8 mouse cellular contexts compared by ENCODE assay signal in the genomic region with DNA sequence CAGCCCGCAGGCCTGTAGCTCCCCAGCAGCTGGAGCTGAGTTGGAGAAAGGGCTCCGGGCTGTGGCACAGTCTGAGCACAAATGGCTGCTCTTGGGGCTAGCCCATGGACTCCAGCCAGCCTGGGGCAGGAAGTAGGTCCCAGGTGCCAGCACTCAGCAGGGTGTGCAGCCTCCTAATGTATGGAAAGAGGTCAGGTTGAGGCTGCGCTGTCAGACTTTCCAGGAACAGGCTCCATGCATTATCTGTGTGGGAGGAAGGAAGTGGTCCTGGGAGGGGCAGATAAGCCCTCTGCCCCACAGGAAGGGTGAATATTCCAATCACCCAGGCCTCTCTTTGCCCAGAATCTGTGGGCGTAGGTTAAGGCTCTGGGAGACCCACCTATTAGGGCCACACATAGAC. TPM values are rescaled to one million over a fixed set of nuclear protein-coding genes. Genes with fewer than 3 reads are reported as not detected.
DNase-seq lines count a peak whose midpoint lies in the region; ATAC-seq and TF ChIP-seq lines count a peak whose summit lies in the region.

No protein-coding gene starts in this region.

- 62% methylated on average over 4 of the region's 4 CpGs for WGBS in hindbrain, embryonic 16.5 days
- WGBS in hindbrain, embryonic 13.5 days, result 73% methylated on average over 4 of the region's 4 CpGs
- WGBS in embryonic facial prominence, embryonic 11.5 days, result 68% methylated on average over 4 of the region's 4 CpGs
- 27% methylated on average over 4 of the region's 4 CpGs for WGBS in liver, embryonic 14.5 days (ENCODE audit: insufficient replicate concordance)

- no peak overlapping the region for H3K4me3 ChIP-seq in hindbrain, embryonic 16.5 days (ENCODE audit: low read length)
- no peak overlapping the region for H3K4me3 ChIP-seq in hindbrain, embryonic 13.5 days
- H3K4me3 ChIP-seq in MEL (ENCODE audit: control insufficient read depth in 1 of 2, insufficient read depth in 1 of 2, low read depth in 2 of 2, low read length in 2 of 2), result no peak overlapping the region
- H3K4me3 ChIP-seq in embryonic facial prominence, embryonic 11.5 days (ENCODE audit: low read depth, low read length), result no peak overlapping the region
- no peak overlapping the region for H3K4me3 ChIP-seq in liver, embryonic 14.5 days (ENCODE audit: insufficient read depth in 1 of 2, low read depth in 2 of 2, low read length in 2 of 2)

- peak; percentile 92 to 96 for TF ChIP-seq EP300 in MEL (IDR thresholded peaks at IDR 0.05; ENCODE audit: low read depth in 1 of 2, low read length in 2 of 2)
- TF ChIP-seq EP300 in liver, embryonic 14.5 days (IDR thresholded peaks at IDR 0.05; ENCODE audit: low read depth), result no peak

- no peak for TF ChIP-seq RAD21 in MEL (IDR thresholded peaks at IDR 0.05; ENCODE audit: low read depth, low read length)

- peak; percentile 82 for DNase-seq in MEL (ENCODE audit: low read depth, low spot score)
- DNase-seq in embryonic facial prominence, embryonic 11.5 days (ENCODE audit: low spot score), result no peak
- peak in 1 of 3 experiments; percentile 55 for DNase-seq in liver, embryonic 14.5 days (ENCODE audit: low read depth in 3 of 3, low spot score in 3 of 3)
- no peak for DNase-seq in urinary bladder, adult 18-20 months (ENCODE audit: low spot score in 2 of 2)
- no peak for DNase-seq in urinary bladder, adult 2 months (ENCODE audit: low spot score)
- DNase-seq in layer of hippocampus, adult 11-12 months (ENCODE audit: low spot score), result no peak

- no peaks in the 10 kb centered on the region for H3K36me3 ChIP-seq in hindbrain, embryonic 16.5 days (ENCODE audit: control insufficient read depth, insufficient read depth, low read length)
- H3K36me3 ChIP-seq in hindbrain, embryonic 13.5 days, result no peaks in the 10 kb centered on the region
- peaks cover 0 to 35% of the 10 kb centered on the region in 2 experiments; a peak in 2 of 4 replicates for H3K36me3 ChIP-seq in MEL (ENCODE audit: control insufficient read depth in 1 of 2, insufficient read depth in 2 of 2, low read length in 2 of 2)
- H3K36me3 ChIP-seq in embryonic facial prominence, embryonic 11.5 days (replicated peaks; ENCODE audit: control insufficient read depth, insufficient read depth, low read depth, low read length), result no peaks in the 10 kb centered on the region
- H3K36me3 ChIP-seq in liver, embryonic 14.5 days (replicated peaks; ENCODE audit: control insufficient read depth, insufficient read depth, low read depth), result no peaks in the 10 kb centered on the region

- no peaks in the 10 kb centered on the region for H3K27me3 ChIP-seq in hindbrain, embryonic 16.5 days (replicated peaks; ENCODE audit: control insufficient read depth, insufficient read depth, low read length)
- no peaks in the 10 kb centered on the region for H3K27me3 ChIP-seq in hindbrain, embryonic 13.5 days
- H3K27me3 ChIP-seq in MEL (ENCODE audit: control insufficient read depth in 1 of 2, insufficient read depth in 2 of 2, low read length in 2 of 2), result no peaks in the 10 kb centered on the region
- H3K27me3 ChIP-seq in embryonic facial prominence, embryonic 11.5 days (ENCODE audit: control insufficient read depth, insufficient read depth, low read length), result no peaks in the 10 kb centered on the region
- H3K27me3 ChIP-seq in liver, embryonic 14.5 days (ENCODE audit: control insufficient read depth, insufficient read depth, low read length), result no peaks in the 10 kb centered on the region

- peaks cover 4% of the 10 kb centered on the region; the same call in 1 of the 2 replicates for H3K4me1 ChIP-seq in hindbrain, embryonic 16.5 days (ENCODE audit: control insufficient read depth, insufficient read depth, low read depth, low read length)
- peaks cover 10% of the 10 kb centered on the region; the same call in 1 of the 2 replicates for H3K4me1 ChIP-seq in hindbrain, embryonic 13.5 days (replicated peaks)
- H3K4me1 ChIP-seq in MEL (ENCODE audit: control insufficient read depth in 1 of 2, insufficient read depth in 2 of 2, low read length in 2 of 2), result peaks cover 0 to 72% of the 10 kb centered on the region in 2 experiments; a peak in 3 of 4 replicates
- H3K4me1 ChIP-seq in embryonic facial prominence, embryonic 11.5 days (ENCODE audit: control insufficient read depth, insufficient read depth, low read length), result no peaks in the 10 kb centered on the region
- H3K4me1 ChIP-seq in liver, embryonic 14.5 days (replicated peaks; ENCODE audit: control insufficient read depth in 2 of 2, insufficient read depth in 2 of 2, low read length in 1 of 2), result peaks cover 49 to 83% of the 10 kb centered on the region in 2 experiments

- peak in 1 of 2 experiments; percentile 44; a peak in 1 of 4 replicates for TF ChIP-seq POLR2A in MEL (IDR thresholded peaks at IDR 0.05; ENCODE audit: control insufficient read depth in 1 of 2, insufficient read depth in 1 of 2, low read depth in 1 of 2, low read length in 2 of 2, poor library complexity in 1 of 2)

- no peak for TF ChIP-seq CTCF in MEL (IDR thresholded peaks at IDR 0.05 in 2 of 3, conservative IDR thresholded peaks at IDR 0.05 in 1 of 3; ENCODE audit: control insufficient read depth in 1 of 3, insufficient read depth in 1 of 3, low read depth in 2 of 3, low read length in 3 of 3, poor library complexity in 1 of 3, severe bottlenecking in 1 of 3)
- TF ChIP-seq CTCF in liver, embryonic 14.5 days (IDR thresholded peaks at IDR 0.05; ENCODE audit: low read depth), result no peak

- H3K79me2 ChIP-seq in MEL (ENCODE audit: control insufficient read depth, insufficient read depth, low read length, poor library complexity), result peaks cover 2% of the 10 kb centered on the region; the same call in 1 of the 2 replicates

- H3K9ac ChIP-seq in hindbrain, embryonic 16.5 days (ENCODE audit: low read depth, low read length), result peak overlapping the region; percentile 22; the same call in 1 of the 2 replicates
- no peak overlapping the region for H3K9ac ChIP-seq in hindbrain, embryonic 13.5 days
- peak overlapping the region; percentile 39 for H3K9ac ChIP-seq in MEL (ENCODE audit: control insufficient read depth, low read depth, low read length, poor library complexity, severe bottlenecking)
- H3K9ac ChIP-seq in embryonic facial prominence, embryonic 11.5 days (replicated peaks; ENCODE audit: low read length), result peak overlapping the region; percentile 5; the same call in 1 of the 2 replicates
- peak overlapping the region; percentile 4; the same call in 1 of the 2 replicates for H3K9ac ChIP-seq in liver, embryonic 14.5 days (replicated peaks)

- no peak overlapping the region for H3K27ac ChIP-seq in hindbrain, embryonic 16.5 days (ENCODE audit: low read depth, low read length)
- no peak overlapping the region for H3K27ac ChIP-seq in hindbrain, embryonic 13.5 days
- peak overlapping the region; percentile 80 for H3K27ac ChIP-seq in MEL (ENCODE audit: control insufficient read depth, low read depth, low read length)
- H3K27ac ChIP-seq in embryonic facial prominence, embryonic 11.5 days (replicated peaks; ENCODE audit: low read depth, low read length), result 0 out of 2 replicates have a peak overlapping the region, but pooled peaks have one; percentile 22
- peak overlapping the region; percentile 20 for H3K27ac ChIP-seq in liver, embryonic 14.5 days

- no peaks in the 10 kb centered on the region for H3K9me3 ChIP-seq in hindbrain, embryonic 16.5 days (ENCODE audit: control insufficient read depth, low read length)
- H3K9me3 ChIP-seq in hindbrain, embryonic 13.5 days, result no peaks in the 10 kb centered on the region
- no peaks in the 10 kb centered on the region for H3K9me3 ChIP-seq in MEL (replicated peaks; ENCODE audit: insufficient read depth, low read length)
- no peaks in the 10 kb centered on the region for H3K9me3 ChIP-seq in embryonic facial prominence, embryonic 11.5 days (replicated peaks; ENCODE audit: control insufficient read depth, low read length)
- H3K9me3 ChIP-seq in liver, embryonic 14.5 days (ENCODE audit: control insufficient read depth, low read length), result no peaks in the 10 kb centered on the region

- H3K4me2 ChIP-seq in hindbrain, embryonic 16.5 days (ENCODE audit: low read length), result no peak overlapping the region
- H3K4me2 ChIP-seq in hindbrain, embryonic 13.5 days, result no peak overlapping the region
- no peak overlapping the region for H3K4me2 ChIP-seq in embryonic facial prominence, embryonic 11.5 days (ENCODE audit: low read depth, low read length)
- H3K4me2 ChIP-seq in liver, embryonic 14.5 days (ENCODE audit: low read depth), result no peak overlapping the region

- no peak for ATAC-seq in hindbrain, embryonic 16.5 days
- no peak for ATAC-seq in hindbrain, embryonic 13.5 days (ENCODE audit: low FRiP score)
- no peak for ATAC-seq in embryonic facial prominence, embryonic 11.5 days (replicated peaks; ENCODE audit: insufficient number of reproducible peaks, low FRiP score, low TSS enrichment, low read depth)
- ATAC-seq in liver, embryonic 14.5 days (ENCODE audit: insufficient read depth), result no peak

TF ChIP-seq in MEL, 35 proteins besides CTCF, POLR2A, EP300 and RAD21 (continues in another document):
- no peak for TF ChIP-seq USF1 (IDR thresholded peaks at IDR 0.05; ENCODE audit: low read depth, low read length)
- no peak for TF ChIP-seq MYC (IDR thresholded peaks at IDR 0.05; ENCODE audit: low read depth, low read length)

RNA-seq across cellular contexts. Expression of a gene that starts 43.4 kb away (rescaled TPM):
- polyA plus RNA-seq in hindbrain, embryonic 16.5 days (2015; fragmentation: Nextera tagmentation; extraction: Ambion mirVana), result 58.8 and 65.7 TPM in 2 replicates
- 57.3 and 63.4 TPM in 2 replicates for polyA plus RNA-seq in hindbrain, embryonic 13.5 days (2015; fragmentation: Nextera tagmentation; extraction: Ambion mirVana)
- total RNA-seq in MEL (2012; rRNA removed), result 13.5 and 20.3 TPM in 2 replicates
- 10 to 100 TPM in 1 of 2 experiments, not detected in 1; 24.5 TPM for polyA plus RNA-seq in MEL (2012; ENCODE audit: insufficient read depth in 1 of 2, insufficient read length in 2 of 2, low read depth in 1 of 2, low replicate concordance in 2 of 2, missing spikeins in 1 of 2)
- polyA plus RNA-seq in embryonic facial prominence, embryonic 11.5 days (2014; fragmentation: Nextera tagmentation; extraction: Ambion mirVana), result 68.4 and 70.7 TPM in 2 replicates
- polyA plus RNA-seq in liver, embryonic 14.5 days (2012; rRNA removed), result 12.9 and 14.7 TPM in 2 replicates
- 17.6 and 18.4 TPM in 2 replicates for polyA plus RNA-seq in liver, embryonic 14.5 days (2014; fragmentation: Nextera tagmentation; extraction: Ambion mirVana)
- polyA plus RNA-seq in urinary bladder, adult 2 months (2012; rRNA removed), result 70.0 and 73.7 TPM in 2 replicates

RNA-seq across cellular contexts. Expression of a gene that starts 49.3 kb away (rescaled TPM):
- 26.4 and 41.9 TPM in 2 replicates for polyA plus RNA-seq in hindbrain, embryonic 16.5 days (2015; fragmentation: Nextera tagmentation; extraction: Ambion mirVana)
- 53.1 and 62.7 TPM in 2 replicates for polyA plus RNA-seq in hindbrain, embryonic 13.5 days (2015; fragmentation: Nextera tagmentation; extraction: Ambion mirVana)
- 0.33 and 0.46 TPM in 2 replicates for total RNA-seq in MEL (2012; rRNA removed)
- 1 to 10 TPM in 1 of 2 experiments, not detected in 1; 1.3 TPM for polyA plus RNA-seq in MEL (2012; ENCODE audit: insufficient read depth in 1 of 2, insufficient read length in 2 of 2, low read depth in 1 of 2, low replicate concordance in 2 of 2, missing spikeins in 1 of 2)
- polyA plus RNA-seq in embryonic facial prominence, embryonic 11.5 days (2014; fragmentation: Nextera tagmentation; extraction: Ambion mirVana), result 55.5 and 57.5 TPM in 2 replicates
- 24.6 and 34.7 TPM in 2 replicates for polyA plus RNA-seq in liver, embryonic 14.5 days (2012; rRNA removed)
- 31.4 and 41.2 TPM in 2 replicates for polyA plus RNA-seq in liver, embryonic 14.5 days (2014; fragmentation: Nextera tagmentation; extraction: Ambion mirVana)
- polyA plus RNA-seq in urinary bladder, adult 2 months (2012; rRNA removed), result 51.8 and 65.6 TPM in 2 replicates

Comparison
In these comparisons a context has a peak if more than half of its experiments do, and no peak if none do; other contexts are left out.
1. H3K27ac ChIP-seq: peak in MEL (single experiment), embryonic facial prominence, embryonic 11.5 days (single experiment) and liver, embryonic 14.5 days (single experiment); none in hindbrain, embryonic 16.5 days (single experiment) and hindbrain, embryonic 13.5 days (single experiment).
2. RNA of a gene that starts 49.3 kb away (polyA plus RNA-seq): 53.1 to 62.7 TPM in hindbrain, embryonic 13.5 days, 55.5 to 57.5 TPM in embryonic facial prominence, embryonic 11.5 days, 51.8 to 65.6 TPM in urinary bladder, adult 2 months, 24.6 to 41.2 TPM in liver, embryonic 14.5 days and 26.4 to 41.9 TPM in hindbrain, embryonic 16.5 days; 1.3 TPM in MEL; every median in the first group is over 10 times any median in the second.